Mouse (Mus musculus): ENCODE results near the gene Creb3l4.

DNA sequence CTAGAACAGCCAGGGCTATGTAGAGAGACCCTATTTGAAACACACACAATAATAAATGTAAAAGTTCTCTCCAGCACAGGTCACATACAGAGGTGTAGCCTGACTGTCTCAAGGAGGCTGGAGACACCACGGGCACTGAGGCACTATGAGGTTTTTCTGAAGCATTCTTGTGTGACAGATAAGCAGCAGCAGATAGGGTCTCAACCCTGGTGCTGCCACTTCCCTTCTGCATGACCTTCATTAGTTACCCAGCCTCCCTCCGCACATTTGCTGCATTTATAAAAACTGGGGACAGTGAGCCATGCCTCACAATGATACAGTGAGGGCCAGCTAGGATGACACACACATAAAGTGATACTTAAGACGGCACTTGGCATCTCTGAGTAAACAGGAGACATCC, 20.4 kb downstream of the Creb3l4 start:
- TF ChIP-seq CTCF (IDR thresholded peaks at IDR 0.05; ENCODE audit: low read depth) (no peak), EP300 (IDR thresholded peaks at IDR 0.05; ENCODE audit: low read depth) (no peak)

All from liver, embryonic 14.5 days (tissue).